Mouse (Mus musculus) ovary, postnatal 10 days (tissue): Measurements from ENCODE around the gene Chmp1a.

Experiments
- DNase-seq: peaks from one replicate; pipeline ENCODE4 v3.0.0; 2022; ENCODE audit warnings: low spot score

The Chmp1a gene

DNA sequence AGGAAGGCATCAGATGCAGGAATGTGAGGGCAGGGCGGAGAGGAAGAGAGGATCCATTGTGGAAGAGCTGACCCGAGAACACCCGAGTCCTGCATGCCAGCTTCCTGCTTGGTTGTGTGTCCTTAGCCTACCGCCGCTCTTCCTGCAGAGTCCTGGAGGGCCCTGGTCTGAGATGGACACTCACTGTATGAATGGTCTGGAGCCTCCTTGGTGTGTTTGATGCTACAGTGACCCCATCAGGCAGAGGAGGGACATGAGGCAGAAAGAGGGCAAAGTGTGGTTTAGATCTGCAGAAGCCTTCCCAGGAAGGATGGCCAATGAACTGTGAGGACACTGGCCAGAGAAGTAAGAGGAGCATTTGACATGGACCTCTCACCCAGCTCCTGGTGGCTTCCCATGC is 57.4 kb downstream of the Chmp1a start:
- no peak for DNase-seq
